Mouse (Mus musculus) forebrain, embryonic 14.5 days (tissue): Measurements from ENCODE around the gene Rassf7. TPM values are rescaled to one million over a fixed set of nuclear protein-coding genes. Genes with fewer than 3 reads are reported as not detected.

Experiments
- ATAC-seq: fragments of 200-750 bp; cut with Nextera tagmentation; 2 replicates; pipeline ENCODE4 v1.8.0; 2017; ENCODE audit warnings: mild to moderate bottlenecking, moderate library complexity
- DNase-seq: peaks from one replicate; pipeline ENCODE4 v3.0.0-alpha.2; 2015; ENCODE audit warnings: low spot score
- H3K27ac ChIP-seq: fragments of 300-500 bp; sonication (generic); 2 replicates; pipeline ENCODE4 v1.5.1; 2014; ENCODE audit warnings: low read depth, mild to moderate bottlenecking, control low read depth, low read length, moderate library complexity
- H3K27me3 ChIP-seq: fragments of 300-500 bp; sonication (generic); replicated peaks from 2 replicates; pipeline ENCODE4 v1.6.1; 2014; ENCODE audit warnings: low read length, control low read depth, mixed read lengths; ENCODE audit not compliant: control insufficient read depth, insufficient read depth
- H3K36me3 ChIP-seq: fragments of 300-500 bp; sonication (generic); 2 replicates; pipeline ENCODE4 v1.6.1; 2014; ENCODE audit warnings: low read length, control low read depth; ENCODE audit not compliant: control insufficient read depth, insufficient read depth
- H3K4me1 ChIP-seq: fragments of 300-500 bp; sonication (generic); 2 replicates; pipeline ENCODE4 v1.6.1; 2014; ENCODE audit warnings: antibody characterized with exemption, low read length, control low read depth; ENCODE audit not compliant: control insufficient read depth, insufficient read depth
- H3K4me2 ChIP-seq: fragments of 300-500 bp; sonication (generic); 2 replicates; pipeline ENCODE4 v1.6.1; 2014; ENCODE audit warnings: mild to moderate bottlenecking, control low read depth, low read length
- H3K4me3 ChIP-seq: fragments of 300-500 bp; sonication (generic); 2 replicates; pipeline ENCODE4 v1.5.1; 2014; ENCODE audit warnings: low read depth, low read length, control low read depth
- H3K9ac ChIP-seq: fragments of 300-500 bp; sonication (generic); 2 replicates; pipeline ENCODE4 v1.6.1; 2014; ENCODE audit warnings: mild to moderate bottlenecking, low read length, control low read depth, moderate library complexity
- H3K9me3 ChIP-seq: fragments of 300-500 bp; sonication (generic); replicated peaks from 2 replicates; pipeline ENCODE4 v1.6.1; 2016; ENCODE audit warnings: low read length, control low read depth, mixed read lengths; ENCODE audit not compliant: control insufficient read depth
- WGBS: fragments of 180-500 bp; shearing (Covaris S2); extraction: QIAGEN DNeasy Blood & Tissue Kit; methylation state at CpG from one replicate; pipeline ENCODE4 v1.1.7; 2014; 5-methylcytosine and 5-hydroxymethylcytosine counted together
- microRNA counts: library from miRNA; unstranded; fragments of <30 nt; microRNA quantifications from one replicate; lab custom pipeline; 2016
- microRNA-seq: library from miRNA; unstranded; fragments of <30 nt; microRNA quantifications from one replicate; pipeline ENCODE4, GENCODE M21; 2016
- polyA plus RNA-seq: library from polyadenylated mRNA; unstranded; fragments of >200 nt; fragmentation: Nextera tagmentation; extraction: Ambion mirVana; gene quantifications from 2 replicates; pipeline ENCODE4 v1.2.1, GENCODE M21; 2014

Gene Rassf7
- polyA plus RNA-seq, 1 experiment from 2014 or later: 23.7 TPM

DNA sequence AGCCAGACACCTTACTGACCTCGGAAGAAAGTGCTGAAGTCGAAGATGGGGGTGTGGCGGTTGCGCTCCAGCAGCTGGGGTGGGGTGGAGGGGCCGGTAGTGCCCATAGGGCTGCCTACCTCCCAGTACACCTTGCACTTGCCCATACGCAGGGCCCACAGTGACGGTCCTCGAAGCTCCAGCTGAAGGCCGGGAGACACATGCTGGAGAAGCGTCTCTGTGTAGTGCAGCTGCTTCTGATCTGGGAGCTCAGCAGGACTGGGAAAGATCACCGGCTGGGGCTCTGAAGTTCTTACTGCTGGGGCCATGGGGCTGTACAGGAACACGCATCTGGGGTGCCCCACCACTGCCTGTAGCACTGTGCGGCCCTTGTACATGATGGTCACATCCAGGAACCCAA lies 48.0 kb downstream of the Rassf7 start:
- peaks cover 4% of the 10 kb centered on the region; the same call in 1 of the 2 replicates for H3K4me1 ChIP-seq
- WGBS: 92% methylated on average over 13 of the region's 13 CpGs
- H3K4me3 ChIP-seq: no peak overlapping the region
- ATAC-seq: no peak
- H3K27ac ChIP-seq: no peak overlapping the region
- H3K36me3 ChIP-seq: peaks cover 59% of the 10 kb centered on the region
- no peak overlapping the region for H3K4me2 ChIP-seq
- no peak for DNase-seq
- no peaks in the 10 kb centered on the region for H3K27me3 ChIP-seq
- H3K9me3 ChIP-seq: no peaks in the 10 kb centered on the region
- no peak overlapping the region for H3K9ac ChIP-seq

DNA sequence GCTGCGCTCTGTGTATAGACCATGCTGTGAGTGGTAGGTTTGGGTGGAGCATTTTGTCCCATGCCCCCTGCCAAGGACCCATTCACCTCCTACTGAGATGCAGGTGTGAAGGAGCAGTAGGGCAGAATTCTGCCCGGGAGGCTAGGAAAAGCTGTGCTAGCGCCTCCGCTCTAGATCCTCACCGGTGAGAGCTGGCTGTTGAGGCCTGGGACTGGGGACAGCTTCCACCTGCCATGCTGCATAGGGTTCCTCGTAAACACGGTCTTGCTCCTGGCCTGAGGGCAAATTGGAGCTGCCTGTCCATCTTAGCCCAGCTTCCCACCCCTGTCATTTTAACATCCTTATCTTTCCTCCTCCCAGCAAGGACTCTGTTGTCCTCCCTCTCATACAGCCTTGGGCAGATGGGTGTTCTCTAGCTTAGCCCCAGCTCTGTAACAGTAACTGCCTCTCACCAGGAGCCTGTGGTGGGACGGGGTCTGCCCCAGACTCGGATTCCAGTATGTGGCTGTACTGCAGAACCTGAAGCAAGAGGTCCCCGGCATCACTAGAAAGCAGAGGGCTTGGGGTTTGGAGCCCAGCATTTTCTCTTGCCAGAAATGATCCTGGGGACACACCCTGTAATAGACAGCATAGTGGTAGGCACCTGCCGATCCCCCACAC lies 48.5 kb downstream of the Rassf7 start:
- Histone ChIP-seq H3K4me1 (peaks cover 4% of the 10 kb centered on the region; the same call in 1 of the 2 replicates), H3K4me3 (no peak overlapping the region), H3K36me3 (peaks cover 54% of the 10 kb centered on the region), H3K27me3 (no peaks in the 10 kb centered on the region), H3K4me2 (no peak overlapping the region), H3K9ac (no peak overlapping the region), H3K27ac (no peak overlapping the region), H3K9me3 (no peaks in the 10 kb centered on the region)
- DNase-seq (no peak), ATAC-seq (no peak)
- WGBS: 77% methylated on average over 11 of the region's 11 CpGs

DNA sequence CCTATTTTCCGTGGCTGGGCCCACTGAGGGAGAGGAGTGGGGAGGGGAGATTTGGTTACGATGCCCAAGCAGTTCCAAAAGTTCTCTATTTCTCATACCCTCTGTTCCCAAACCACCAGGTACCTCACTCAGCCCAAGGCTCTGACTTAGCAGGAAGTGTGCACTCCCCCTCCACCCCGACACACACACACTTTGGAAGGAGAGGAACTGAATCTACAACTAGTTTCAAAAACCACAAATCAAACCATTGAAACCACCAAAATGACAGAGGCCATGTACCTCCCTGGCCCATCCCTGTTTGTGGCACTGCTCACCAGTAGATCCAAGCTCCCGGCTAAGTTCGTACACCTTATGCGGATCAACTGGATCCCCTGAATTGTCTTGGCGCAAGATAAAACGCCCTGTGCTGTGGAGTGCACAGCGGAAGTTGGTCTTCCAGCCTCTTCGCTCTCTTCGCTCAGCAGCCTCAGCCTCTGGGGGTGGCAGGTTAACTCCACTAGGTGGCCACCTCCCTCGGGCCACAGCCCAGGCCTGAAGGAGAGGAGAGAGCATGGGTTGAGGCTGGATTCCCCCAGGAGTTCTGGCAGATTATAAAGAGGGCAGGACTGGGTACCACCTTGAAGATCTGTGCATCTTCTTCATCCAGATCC lies 49.2 kb downstream of the Rassf7 start:
- no peak overlapping the region for H3K27ac ChIP-seq
- H3K4me1 ChIP-seq: peaks cover 4% of the 10 kb centered on the region; the same call in 1 of the 2 replicates
- H3K9me3 ChIP-seq: no peaks in the 10 kb centered on the region
- WGBS: 38% methylated on average over 12 of the region's 12 CpGs
- H3K36me3 ChIP-seq: peaks cover 47% of the 10 kb centered on the region
- no peak overlapping the region for H3K4me2 ChIP-seq
- peak; percentile 40 for ATAC-seq
- H3K27me3 ChIP-seq: no peaks in the 10 kb centered on the region
- peak; percentile 33 for DNase-seq
- no peak overlapping the region for H3K4me3 ChIP-seq
- no peak overlapping the region for H3K9ac ChIP-seq

GRCm38 (mm10) chr7:141265411-141265738 lies 49.7 kb downstream of the Rassf7 start:
- peaks cover 42% of the 10 kb centered on the region for H3K36me3 ChIP-seq
- DNase-seq: no peak
- H3K27ac ChIP-seq: no peak overlapping the region
- H3K9ac ChIP-seq: no peak overlapping the region
- no peaks in the 10 kb centered on the region for H3K27me3 ChIP-seq
- H3K4me2 ChIP-seq: no peak overlapping the region
- H3K4me1 ChIP-seq: peaks cover 4% of the 10 kb centered on the region; the same call in 1 of the 2 replicates
- H3K4me3 ChIP-seq: no peak overlapping the region
- 39% methylated on average over 11 of the region's 11 CpGs for WGBS
- ATAC-seq: no peak
- H3K9me3 ChIP-seq: no peaks in the 10 kb centered on the region

DNA sequence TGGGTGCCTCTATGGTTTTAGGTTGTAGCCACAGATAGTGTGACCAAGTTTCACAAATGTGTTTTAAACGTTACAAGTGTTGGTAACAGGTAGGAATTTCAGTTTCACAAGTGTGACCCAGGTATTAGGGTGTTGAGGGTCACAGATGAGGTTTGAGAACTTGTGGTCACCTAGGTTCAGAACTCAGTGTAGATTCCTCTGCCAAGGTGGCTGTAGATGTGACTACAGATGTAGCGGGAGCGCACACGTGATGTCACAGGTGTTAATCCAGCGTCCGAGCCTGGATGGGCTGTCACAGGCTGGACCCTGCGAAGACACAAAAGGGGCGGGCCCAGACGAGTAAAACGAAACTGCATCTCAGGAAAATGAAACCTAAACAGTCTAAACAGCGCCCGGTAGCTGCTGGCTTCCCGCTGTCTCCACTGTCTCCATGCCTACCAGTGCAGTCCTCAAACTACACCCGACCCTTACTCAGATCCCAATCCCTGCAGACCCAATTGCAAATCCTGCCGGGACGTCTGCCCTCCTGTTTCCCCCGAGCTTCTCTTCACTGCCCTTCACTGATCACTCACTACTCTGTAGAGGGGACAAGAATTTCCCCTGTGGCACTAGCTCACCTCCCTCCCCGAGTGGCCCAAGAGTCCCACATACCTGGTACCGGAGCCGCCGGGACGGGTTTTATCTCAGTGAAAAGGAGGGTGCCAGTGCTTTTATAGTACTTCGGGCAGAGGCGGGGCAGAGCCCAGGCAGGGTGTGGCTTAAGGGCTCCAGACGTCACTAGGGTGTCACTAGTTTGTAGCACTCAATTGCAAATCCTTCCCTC lies 50.3 kb downstream of the Rassf7 start, which contains the start of gene Irf7:
Irf7 (minus strand) TSS at position 743 of the 823 bp plus-strand sequence.
- H3K4me3 ChIP-seq: peak within 1 kb of the TSS; percentile 25
- peak within 1 kb of the TSS; percentile 50 for H3K9ac ChIP-seq
- no peak for DNase-seq
- no peak within 1 kb of the TSS for H3K27ac ChIP-seq
- ATAC-seq: peak; percentile 33; the same call in 1 of the 2 replicates
- peaks cover 36% of the 10 kb centered on the region for H3K36me3 ChIP-seq
- WGBS: 13% methylated on average over 25 of the region's 25 CpGs
- H3K27me3 ChIP-seq: no peaks in the 10 kb centered on the region
- H3K4me2 ChIP-seq: peak within 1 kb of the TSS; percentile 51
- peaks cover 4% of the 10 kb centered on the region; the same call in 1 of the 2 replicates for H3K4me1 ChIP-seq
- no peaks in the 10 kb centered on the region for H3K9me3 ChIP-seq

MicroRNAs within 50 kb of the gene (microRNA counts, 519-probe panel; counts per million panel counts)
- 4,086 counts per million, percentile 46 among the panel's probes with 10 or more counts for microRNA mmu-miR-210 (lab: Ali Mortazavi, UCI)

Small RNAs within 50 kb of the gene (microRNA-seq; reads per million reads assigned to microRNA genes)
- gene Mir210: 220 reads per million, percentile 67 among the genes with 10 or more reads in this experiment

Other genes with a start within 250 kb of the Rassf7 start
- gene Ifitm1, start 248.6 kb upstream of the Rassf7 start, polyA plus RNA-seq: 11.0 and 12.2 TPM in 2 replicates
- gene Ifitm3, start 205.1 kb upstream of the Rassf7 start, polyA plus RNA-seq: 24.7 and 29.7 TPM in 2 replicates
- gene Ifitm6, start 197.9 kb upstream of the Rassf7 start, polyA plus RNA-seq: 0.27 and 0.37 TPM in 2 replicates
- gene Gm17387, start 186.7 kb upstream of the Rassf7 start, polyA plus RNA-seq: not detected in 2 replicates
- 29.1 and 29.5 TPM in 2 replicates for gene B4galnt4, start 154.8 kb upstream of the Rassf7 start, polyA plus RNA-seq
- not detected in 2 replicates for gene Pkp3, start 137.6 kb upstream of the Rassf7 start, polyA plus RNA-seq
- 2.4 and 2.5 TPM in 2 replicates for gene Sigirr, start 115.3 kb upstream of the Rassf7 start, polyA plus RNA-seq
- gene Ano9, start 98.1 kb upstream of the Rassf7 start, polyA plus RNA-seq: 0.10 TPM in 1 of 2 replicates, not detected in the other
- 81.2 and 82.1 TPM in 2 replicates for gene Ptdss2, start 93.5 kb upstream of the Rassf7 start, polyA plus RNA-seq
- 54.7 and 56.7 TPM in 2 replicates for gene Rnh1, start 43.0 kb upstream of the Rassf7 start, polyA plus RNA-seq
- 70.2 and 96.3 TPM in 2 replicates for gene Hras, start 21.9 kb upstream of the Rassf7 start, polyA plus RNA-seq
- gene Lrrc56, start 21.7 kb upstream of the Rassf7 start, polyA plus RNA-seq: 6.7 and 8.9 TPM in 2 replicates
- 0.94 and 0.95 TPM in 2 replicates for gene Lmntd2, start 1.8 kb upstream of the Rassf7 start, polyA plus RNA-seq
- gene Phrf1, start 12.9 kb downstream of the Rassf7 start, polyA plus RNA-seq: 64.2 and 78.8 TPM in 2 replicates
- 0.97 and 1.0 TPM in 2 replicates for gene Irf7, start 50.6 kb downstream of the Rassf7 start, polyA plus RNA-seq
- not detected in 2 replicates for gene Cdhr5, start 60.9 kb downstream of the Rassf7 start, polyA plus RNA-seq
- 1.5 and 2.6 TPM in 2 replicates for gene Sct, start 63.3 kb downstream of the Rassf7 start, polyA plus RNA-seq
- gene Drd4, start 76.1 kb downstream of the Rassf7 start, polyA plus RNA-seq: 0.37 and 0.68 TPM in 2 replicates
- gene Deaf1, start 111.8 kb downstream of the Rassf7 start, polyA plus RNA-seq: 118 and 143 TPM in 2 replicates
- gene Tmem80, start 111.9 kb downstream of the Rassf7 start, polyA plus RNA-seq: 39.1 and 41.0 TPM in 2 replicates
- gene Eps8l2, start 123.0 kb downstream of the Rassf7 start, polyA plus RNA-seq: 0.25 and 0.67 TPM in 2 replicates
- gene Taldo1, start 176.3 kb downstream of the Rassf7 start, polyA plus RNA-seq: 418 and 419 TPM in 2 replicates
- gene Gatd1, start 198.3 kb downstream of the Rassf7 start, polyA plus RNA-seq: 41.7 and 43.4 TPM in 2 replicates
- 21.3 and 25.1 TPM in 2 replicates for gene Cend1, start 213.6 kb downstream of the Rassf7 start, polyA plus RNA-seq
- 56.0 and 81.6 TPM in 2 replicates for gene Slc25a22, start 222.0 kb downstream of the Rassf7 start, polyA plus RNA-seq
- 5.4 and 5.6 TPM in 2 replicates for gene Pidd1, start 228.2 kb downstream of the Rassf7 start, polyA plus RNA-seq
- 740 and 845 TPM in 2 replicates for gene Rplp2, start 231.5 kb downstream of the Rassf7 start, polyA plus RNA-seq
- 16.3 and 20.5 TPM in 2 replicates for gene Pnpla2, start 239.3 kb downstream of the Rassf7 start, polyA plus RNA-seq
- 3.0 and 4.3 TPM in 2 replicates for gene Cracr2b, start 245.2 kb downstream of the Rassf7 start, polyA plus RNA-seq